Mouse (Mus musculus): ENCODE results near the gene Ing3. TPM values are rescaled to one million over a fixed set of nuclear protein-coding genes. Genes with fewer than 3 reads are reported as not detected.

The Ing3 gene
- polyA plus RNA-seq, 2 experiments: 25.3 to 52.2 TPM

DNA sequence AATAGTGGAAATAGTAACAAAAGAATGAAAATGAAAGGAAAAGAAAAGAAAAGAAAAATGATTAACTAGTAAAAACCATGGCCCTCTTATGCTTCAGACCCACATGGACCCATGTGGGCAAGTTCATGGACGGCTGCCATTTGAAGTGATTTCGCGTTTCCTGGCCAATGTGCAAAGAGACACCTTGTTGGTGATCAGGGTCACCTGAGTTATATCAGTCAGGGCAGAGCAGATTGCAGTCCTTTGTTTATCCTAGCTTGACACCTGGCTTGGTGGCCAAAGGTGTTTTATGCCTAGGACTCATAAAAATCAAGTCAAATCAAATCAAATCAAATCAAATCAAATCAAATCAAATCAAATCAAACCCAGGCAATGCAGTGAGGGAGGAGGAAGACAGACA, 64.0 kb downstream of the Ing3 start:
- TF ChIP-seq POLR2A (IDR thresholded peaks at IDR 0.05; ENCODE audit: borderline replicate concordance, extremely low read depth, insufficient read depth, insufficient read length): no peak
- no peak for ATAC-seq (ENCODE audit: low FRiP score, low read depth)
- no peak for DNase-seq (ENCODE audit: low spot score)
- Histone ChIP-seq H3K27me3 (ENCODE audit: control insufficient read depth, insufficient read depth, low read length) (no peaks in the 10 kb centered on the region), H3K9ac (ENCODE audit: low read depth, low read length, severe bottlenecking) (no peak overlapping the region), H3K4me2 (replicated peaks; ENCODE audit: low read depth, low read length, severe bottlenecking) (no peak overlapping the region), H3K36me3 (ENCODE audit: control insufficient read depth, insufficient read depth, low read length) (peaks cover 14% of the 10 kb centered on the region; the same call in 1 of the 2 replicates), H3K27ac (replicated peaks; ENCODE audit: low read depth, low read length) (no peak overlapping the region), H3K4me3 (replicated peaks; ENCODE audit: low read length) (no peak overlapping the region), H3K4me1 (ENCODE audit: control insufficient read depth, insufficient read depth, low read length) (peaks cover 6% of the 10 kb centered on the region; the same call in 1 of the 2 replicates), H3K9me3 (ENCODE audit: control insufficient read depth, low read length) (no peaks in the 10 kb centered on the region)
- 93% methylated on average over 3 of the region's 3 CpGs for whole genome bisulfite sequencing

GRCm38 (mm10) chr6:22014291-22014911, 65.0 kb downstream of the Ing3 start:
- 95% methylated on average over 6 of the region's 6 CpGs for WGBS
- Histone ChIP-seq H3K27ac (replicated peaks; ENCODE audit: low read depth, low read length) (no peak overlapping the region), H3K27me3 (ENCODE audit: control insufficient read depth, insufficient read depth, low read length) (no peaks in the 10 kb centered on the region), H3K36me3 (ENCODE audit: control insufficient read depth, insufficient read depth, low read length) (peaks cover 16% of the 10 kb centered on the region; the same call in 1 of the 2 replicates), H3K9me3 (ENCODE audit: control insufficient read depth, low read length) (no peaks in the 10 kb centered on the region), H3K9ac (ENCODE audit: low read depth, low read length, severe bottlenecking) (no peak overlapping the region), H3K4me3 (replicated peaks; ENCODE audit: low read length) (no peak overlapping the region), H3K4me2 (replicated peaks; ENCODE audit: low read depth, low read length, severe bottlenecking) (no peak overlapping the region), H3K4me1 (ENCODE audit: control insufficient read depth, insufficient read depth, low read length) (peaks cover 10% of the 10 kb centered on the region; the same call in 1 of the 2 replicates)
- ATAC-seq (ENCODE audit: low FRiP score, low read depth): no peak
- TF ChIP-seq POLR2A (IDR thresholded peaks at IDR 0.05; ENCODE audit: borderline replicate concordance, extremely low read depth, insufficient read depth, insufficient read length): no peak
- no peak for DNase-seq (ENCODE audit: low spot score)

GRCm38 (mm10) chr6:22017631-22018030, 68.3 kb downstream of the Ing3 start:
- no peak overlapping the region for H3K4me2 ChIP-seq (replicated peaks; ENCODE audit: low read depth, low read length, severe bottlenecking)
- H3K4me3 ChIP-seq (replicated peaks; ENCODE audit: low read length): no peak overlapping the region
- peaks cover 25% of the 10 kb centered on the region for H3K4me1 ChIP-seq (ENCODE audit: control insufficient read depth, insufficient read depth, low read length)
- H3K27ac ChIP-seq (replicated peaks; ENCODE audit: low read depth, low read length): no peak overlapping the region
- DNase-seq (ENCODE audit: low spot score): no peak
- 61% methylated on average over 7 of the region's 7 CpGs for WGBS
- TF ChIP-seq POLR2A (IDR thresholded peaks at IDR 0.05; ENCODE audit: borderline replicate concordance, extremely low read depth, insufficient read depth, insufficient read length): no peak
- H3K9me3 ChIP-seq (ENCODE audit: control insufficient read depth, low read length): no peaks in the 10 kb centered on the region
- H3K36me3 ChIP-seq (ENCODE audit: control insufficient read depth, insufficient read depth, low read length): peaks cover 16% of the 10 kb centered on the region; the same call in 1 of the 2 replicates
- H3K27me3 ChIP-seq (ENCODE audit: control insufficient read depth, insufficient read depth, low read length): no peaks in the 10 kb centered on the region
- ATAC-seq (ENCODE audit: low FRiP score, low read depth): no peak
- no peak overlapping the region for H3K9ac ChIP-seq (ENCODE audit: low read depth, low read length, severe bottlenecking)

DNA sequence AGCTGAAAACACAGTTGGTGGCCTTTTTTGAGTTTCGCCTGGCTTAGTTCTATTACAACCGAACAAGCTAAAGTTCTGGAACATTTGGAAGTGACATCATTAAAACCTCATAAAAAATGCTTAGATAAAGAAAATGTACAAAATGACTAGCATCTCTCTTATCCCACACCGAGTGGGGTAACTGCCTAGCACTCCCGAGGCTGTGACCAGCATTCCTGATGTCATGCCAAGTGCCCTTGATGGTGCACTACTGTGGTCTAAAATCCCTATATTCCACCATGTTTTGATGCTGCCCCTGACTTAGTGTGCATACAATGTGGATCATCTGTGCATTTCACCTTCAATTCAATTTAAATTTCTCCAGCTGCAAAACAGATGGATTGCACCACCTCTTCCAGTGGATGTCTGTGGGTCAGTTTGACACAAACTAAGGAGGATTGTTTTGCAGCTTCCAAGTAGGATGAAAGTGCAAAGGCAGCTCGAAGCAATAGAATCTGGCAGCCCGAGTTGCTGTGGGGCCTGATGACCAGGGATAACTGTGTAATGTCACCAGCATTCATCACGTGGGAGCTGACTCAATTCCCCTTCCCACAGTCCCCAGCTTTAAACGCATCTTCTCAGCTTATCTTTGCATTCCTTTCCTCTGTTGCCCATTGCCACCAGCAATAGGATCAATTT, 69.5 kb downstream of the Ing3 start:
- peaks cover 14% of the 10 kb centered on the region; the same call in 1 of the 2 replicates for H3K36me3 ChIP-seq (ENCODE audit: control insufficient read depth, insufficient read depth, low read length)
- H3K9ac ChIP-seq (ENCODE audit: low read depth, low read length, severe bottlenecking): no peak overlapping the region
- H3K27me3 ChIP-seq (ENCODE audit: control insufficient read depth, insufficient read depth, low read length): no peaks in the 10 kb centered on the region
- H3K9me3 ChIP-seq (ENCODE audit: control insufficient read depth, low read length): no peaks in the 10 kb centered on the region
- H3K27ac ChIP-seq (replicated peaks; ENCODE audit: low read depth, low read length): no peak overlapping the region
- WGBS: 48% methylated on average over 8 of the region's 8 CpGs
- ATAC-seq (ENCODE audit: low FRiP score, low read depth) (no peak), DNase-seq (ENCODE audit: low spot score) (no peak)
- no peak overlapping the region for H3K4me2 ChIP-seq (replicated peaks; ENCODE audit: low read depth, low read length, severe bottlenecking)
- no peak overlapping the region for H3K4me3 ChIP-seq (replicated peaks; ENCODE audit: low read length)
- peaks cover 25% of the 10 kb centered on the region for H3K4me1 ChIP-seq (ENCODE audit: control insufficient read depth, insufficient read depth, low read length)
- no peak for TF ChIP-seq POLR2A (IDR thresholded peaks at IDR 0.05; ENCODE audit: borderline replicate concordance, extremely low read depth, insufficient read depth, insufficient read length)

GRCm38 (mm10) chr6:22019637-22020036, 70.3 kb downstream of the Ing3 start:
- Histone ChIP-seq H3K36me3 (ENCODE audit: control insufficient read depth, insufficient read depth, low read length) (peaks cover 9% of the 10 kb centered on the region; the same call in 1 of the 2 replicates), H3K9ac (ENCODE audit: low read depth, low read length, severe bottlenecking) (0 out of 2 replicates have a peak overlapping the region, but pooled peaks have one; percentile 22), H3K27ac (replicated peaks; ENCODE audit: low read depth, low read length) (no peak overlapping the region), H3K27me3 (ENCODE audit: control insufficient read depth, insufficient read depth, low read length) (no peaks in the 10 kb centered on the region), H3K4me1 (ENCODE audit: control insufficient read depth, insufficient read depth, low read length) (peaks cover 25% of the 10 kb centered on the region), H3K4me3 (replicated peaks; ENCODE audit: low read length) (no peak overlapping the region), H3K4me2 (replicated peaks; ENCODE audit: low read depth, low read length, severe bottlenecking) (no peak overlapping the region), H3K9me3 (ENCODE audit: control insufficient read depth, low read length) (no peaks in the 10 kb centered on the region)
- DNase-seq (ENCODE audit: low spot score) (no peak), ATAC-seq (ENCODE audit: low FRiP score, low read depth) (no peak)
- WGBS: 28% methylated on average over 10 of the region's 10 CpGs
- TF ChIP-seq POLR2A (IDR thresholded peaks at IDR 0.05; ENCODE audit: borderline replicate concordance, extremely low read depth, insufficient read depth, insufficient read length): no peak
